Mouse (Mus musculus): ENCODE data around the gene Bag1. TPM values are rescaled to one million over a fixed set of nuclear protein-coding genes. Genes with fewer than 3 reads are reported as not detected.

Gene Bag1
- polyA plus RNA-seq, 1 experiment from 2014 or later, result 203 TPM

GRCm38 (mm10) chr4:40971744-40972143, 23.6 kb upstream of the Bag1 start:
- Histone ChIP-seq H3K4me1 (ENCODE audit: control insufficient read depth, insufficient read depth, low read length) (peaks cover 10% of the 10 kb centered on the region; the same call in 1 of the 2 replicates), H3K9me3 (ENCODE audit: control insufficient read depth, low read length) (no peaks in the 10 kb centered on the region), H3K27me3 (ENCODE audit: control insufficient read depth, insufficient read depth, low read length) (no peaks in the 10 kb centered on the region), H3K4me3 (replicated peaks; ENCODE audit: low read depth, low read length) (peak overlapping the region; percentile 99), H3K9ac (replicated peaks; ENCODE audit: low read length) (peak overlapping the region; percentile 86), H3K36me3 (ENCODE audit: control insufficient read depth, insufficient read depth, low read length) (peaks cover 16% of the 10 kb centered on the region; the same call in 1 of the 2 replicates), H3K27ac (replicated peaks; ENCODE audit: low read depth, low read length) (no peak overlapping the region), H3K4me2 (ENCODE audit: low read length) (peak overlapping the region; percentile 66)
- ATAC-seq (ENCODE audit: low FRiP score, low TSS enrichment) (no peak), DNase-seq (peak; percentile 62)
- 26% methylated on average over 13 of the region's 13 CpGs for WGBS

GRCm38 (mm10) chr4:40970842-40971701, 23.0 kb upstream of the Bag1 start, which contains the start of gene Nfx1:
Gene Nfx1, plus strand, starts transcription at chr4:40970906.
- peak within 1 kb of the TSS; percentile 91 for H3K27ac ChIP-seq (replicated peaks; ENCODE audit: low read depth, low read length)
- no peaks in the 10 kb centered on the region for H3K9me3 ChIP-seq (ENCODE audit: control insufficient read depth, low read length)
- H3K9ac ChIP-seq (replicated peaks; ENCODE audit: low read length), result peak within 1 kb of the TSS; percentile 86
- peak within 1 kb of the TSS; percentile 99 for H3K4me3 ChIP-seq (replicated peaks; ENCODE audit: low read depth, low read length)
- H3K4me2 ChIP-seq (ENCODE audit: low read length), result peak within 1 kb of the TSS; percentile 66
- H3K27me3 ChIP-seq (ENCODE audit: control insufficient read depth, insufficient read depth, low read length), result no peaks in the 10 kb centered on the region
- DNase-seq (peak; percentile 98), ATAC-seq (ENCODE audit: low FRiP score, low TSS enrichment) (peak; percentile 97)
- peaks cover 20% of the 10 kb centered on the region for H3K36me3 ChIP-seq (ENCODE audit: control insufficient read depth, insufficient read depth, low read length)
- H3K4me1 ChIP-seq (ENCODE audit: control insufficient read depth, insufficient read depth, low read length), result peaks cover 10% of the 10 kb centered on the region; the same call in 1 of the 2 replicates
- WGBS, result under 1% methylated on average over 85 of the region's 85 CpGs

- H3K4me3 ChIP-seq (replicated peaks; ENCODE audit: low read depth, low read length), result peak overlapping the region; percentile 99
- peaks cover 10% of the 10 kb centered on the region; the same call in 1 of the 2 replicates for H3K4me1 ChIP-seq (ENCODE audit: control insufficient read depth, insufficient read depth, low read length)
- WGBS, result under 1% methylated on average over 15 of the region's 16 CpGs
Observed at GRCm38 (mm10) chr4:40970592-40970841, 22.4 kb upstream of the Bag1 start.

GRCm38 (mm10) chr4:40969781-40970591, 21.9 kb upstream of the Bag1 start:
- peak overlapping the region; percentile 99 for H3K4me3 ChIP-seq (replicated peaks; ENCODE audit: low read depth, low read length)
- ATAC-seq (ENCODE audit: low FRiP score, low TSS enrichment), result no peak; the same call in 1 of the 2 replicates
- WGBS, result 13% methylated on average over 12 of the region's 13 CpGs
- peaks cover 10% of the 10 kb centered on the region; the same call in 1 of the 2 replicates for H3K4me1 ChIP-seq (ENCODE audit: control insufficient read depth, insufficient read depth, low read length)
- peak overlapping the region; percentile 91 for H3K27ac ChIP-seq (replicated peaks; ENCODE audit: low read depth, low read length)
- no peaks in the 10 kb centered on the region for H3K27me3 ChIP-seq (ENCODE audit: control insufficient read depth, insufficient read depth, low read length)
- H3K9me3 ChIP-seq (ENCODE audit: control insufficient read depth, low read length), result no peaks in the 10 kb centered on the region
- peak; percentile 1 for DNase-seq
- peaks cover 26% of the 10 kb centered on the region for H3K36me3 ChIP-seq (ENCODE audit: control insufficient read depth, insufficient read depth, low read length)
- peak overlapping the region; percentile 66 for H3K4me2 ChIP-seq (ENCODE audit: low read length)
- H3K9ac ChIP-seq (replicated peaks; ENCODE audit: low read length), result peak overlapping the region; percentile 86

More at GRCm38 (mm10) chr4:40970592-40970841, 22.4 kb upstream of the Bag1 start:
- no peaks in the 10 kb centered on the region for H3K27me3 ChIP-seq (ENCODE audit: control insufficient read depth, insufficient read depth, low read length)
- no peak; the same call in 1 of the 2 replicates for ATAC-seq (ENCODE audit: low FRiP score, low TSS enrichment)
- H3K9me3 ChIP-seq (ENCODE audit: control insufficient read depth, low read length), result no peaks in the 10 kb centered on the region
- peak overlapping the region; percentile 66 for H3K4me2 ChIP-seq (ENCODE audit: low read length)
- peaks cover 20% of the 10 kb centered on the region for H3K36me3 ChIP-seq (ENCODE audit: control insufficient read depth, insufficient read depth, low read length)
- DNase-seq, result no peak
- peak overlapping the region; percentile 91 for H3K27ac ChIP-seq (replicated peaks; ENCODE audit: low read depth, low read length)
- H3K9ac ChIP-seq (replicated peaks; ENCODE audit: low read length), result peak overlapping the region; percentile 86

GRCm38 (mm10) chr4:40969161-40969560, 21.1 kb upstream of the Bag1 start:
- Histone ChIP-seq H3K27me3 (ENCODE audit: control insufficient read depth, insufficient read depth, low read length) (no peaks in the 10 kb centered on the region), H3K4me3 (replicated peaks; ENCODE audit: low read depth, low read length) (no peak overlapping the region), H3K4me2 (ENCODE audit: low read length) (no peak overlapping the region; the same call in 1 of the 2 replicates), H3K36me3 (ENCODE audit: control insufficient read depth, insufficient read depth, low read length) (peaks cover 34% of the 10 kb centered on the region), H3K4me1 (ENCODE audit: control insufficient read depth, insufficient read depth, low read length) (peaks cover 10% of the 10 kb centered on the region; the same call in 1 of the 2 replicates), H3K9me3 (ENCODE audit: control insufficient read depth, low read length) (no peaks in the 10 kb centered on the region), H3K9ac (replicated peaks; ENCODE audit: low read length) (no peak overlapping the region), H3K27ac (replicated peaks; ENCODE audit: low read depth, low read length) (no peak overlapping the region)
- ATAC-seq (ENCODE audit: low FRiP score, low TSS enrichment) (no peak), DNase-seq (no peak)
- WGBS, result 86% methylated on average over 4 of the region's 4 CpGs

- H3K4me1 ChIP-seq (ENCODE audit: control insufficient read depth, insufficient read depth, low read length), result no peaks in the 10 kb centered on the region
- no peak for DNase-seq
- peaks cover 85% of the 10 kb centered on the region for H3K36me3 ChIP-seq (ENCODE audit: control insufficient read depth, insufficient read depth, low read length)
- no peak overlapping the region for H3K27ac ChIP-seq (replicated peaks; ENCODE audit: low read depth, low read length)
- ATAC-seq (ENCODE audit: low FRiP score, low TSS enrichment), result no peak
- H3K9ac ChIP-seq (replicated peaks; ENCODE audit: low read length), result no peak overlapping the region
- H3K4me3 ChIP-seq (replicated peaks; ENCODE audit: low read depth, low read length), result no peak overlapping the region
- no peak overlapping the region for H3K4me2 ChIP-seq (ENCODE audit: low read length)
- no peaks in the 10 kb centered on the region for H3K9me3 ChIP-seq (ENCODE audit: control insufficient read depth, low read length)
- 94% methylated on average over 3 of the region's 3 CpGs for WGBS
- no peaks in the 10 kb centered on the region for H3K27me3 ChIP-seq (ENCODE audit: control insufficient read depth, insufficient read depth, low read length)
Observed at GRCm38 (mm10) chr4:40963536-40963935, 15.4 kb upstream of the Bag1 start.

- Histone ChIP-seq H3K27ac (replicated peaks; ENCODE audit: low read depth, low read length) (no peak overlapping the region), H3K4me2 (ENCODE audit: low read length) (no peak overlapping the region), H3K9me3 (ENCODE audit: control insufficient read depth, low read length) (no peaks in the 10 kb centered on the region), H3K27me3 (ENCODE audit: control insufficient read depth, insufficient read depth, low read length) (no peaks in the 10 kb centered on the region), H3K4me1 (ENCODE audit: control insufficient read depth, insufficient read depth, low read length) (no peaks in the 10 kb centered on the region), H3K36me3 (ENCODE audit: control insufficient read depth, insufficient read depth, low read length) (peaks cover 91% of the 10 kb centered on the region), H3K4me3 (replicated peaks; ENCODE audit: low read depth, low read length) (no peak overlapping the region), H3K9ac (replicated peaks; ENCODE audit: low read length) (no peak overlapping the region)
- 94% methylated on average over 6 of the region's 6 CpGs for WGBS
- ATAC-seq (ENCODE audit: low FRiP score, low TSS enrichment), result no peak
- DNase-seq, result no peak
Observed at GRCm38 (mm10) chr4:40955942-40956341, 7.8 kb upstream of the Bag1 start.

GRCm38 (mm10) chr4:40953521-40953920, 5.4 kb upstream of the Bag1 start:
- Histone ChIP-seq H3K27me3 (ENCODE audit: control insufficient read depth, insufficient read depth, low read length) (no peaks in the 10 kb centered on the region), H3K4me3 (replicated peaks; ENCODE audit: low read depth, low read length) (no peak overlapping the region), H3K9ac (replicated peaks; ENCODE audit: low read length) (no peak overlapping the region), H3K27ac (replicated peaks; ENCODE audit: low read depth, low read length) (no peak overlapping the region), H3K9me3 (ENCODE audit: control insufficient read depth, low read length) (no peaks in the 10 kb centered on the region), H3K4me1 (ENCODE audit: control insufficient read depth, insufficient read depth, low read length) (peaks cover 6% of the 10 kb centered on the region), H3K4me2 (ENCODE audit: low read length) (no peak overlapping the region), H3K36me3 (ENCODE audit: control insufficient read depth, insufficient read depth, low read length) (peaks cover 76% of the 10 kb centered on the region)
- 90% methylated on average over 1 of the region's 1 CpGs for WGBS
- DNase-seq, result no peak
- ATAC-seq (ENCODE audit: low FRiP score, low TSS enrichment), result no peak

Data from midbrain, embryonic 14.5 days (tissue).